Mouse (Mus musculus): ENCODE data around the gene P4htm.

DNA sequence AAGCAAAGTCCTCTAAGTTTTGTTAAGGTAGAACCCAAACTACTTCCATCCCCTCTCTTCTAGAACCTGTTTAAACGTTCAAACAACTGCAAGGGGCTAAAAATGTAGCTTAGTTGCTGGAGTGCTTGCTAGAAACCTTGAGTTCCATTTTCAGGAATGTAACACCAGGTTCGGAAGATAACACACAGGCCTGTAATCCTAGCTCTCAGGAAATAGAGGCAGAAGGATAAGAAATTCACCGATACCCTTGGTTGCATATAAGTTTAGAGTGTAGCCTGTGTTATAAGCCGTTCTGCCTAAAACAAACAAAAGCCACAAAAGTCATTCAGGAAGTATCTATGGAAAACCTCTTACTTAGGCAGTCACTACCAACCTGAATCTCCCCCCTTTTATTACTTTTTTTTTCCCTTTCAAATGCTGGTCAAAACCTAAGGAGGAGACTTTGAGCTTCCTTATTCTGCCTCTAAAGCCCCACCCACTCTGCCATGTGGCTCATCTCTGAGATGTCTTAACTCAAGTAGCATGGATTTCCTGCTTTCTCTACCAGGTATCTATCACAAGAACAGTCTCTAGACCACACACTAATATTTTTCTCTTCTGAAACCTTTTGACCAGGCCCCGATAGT, 34.3 kb upstream of the P4htm start:
- no peak for TF ChIP-seq TCF12 (IDR thresholded peaks at IDR 0.05; ENCODE audit: low read depth, low read length)
- TF ChIP-seq CTCF (conservative IDR thresholded peaks at IDR 0.05 in 1 of 2, IDR thresholded peaks at IDR 0.05 in 1 of 2; ENCODE audit: low read depth in 2 of 2, low read length in 2 of 2): no peak
- TF ChIP-seq MAX (IDR thresholded peaks at IDR 0.05; ENCODE audit: low read length): no peak
- no peak for TF ChIP-seq HCFC1 (IDR thresholded peaks at IDR 0.05; ENCODE audit: low read depth, low read length)
- no peak for TF ChIP-seq NELFE (IDR thresholded peaks at IDR 0.05; ENCODE audit: low read depth, low read length)
- no peak for TF ChIP-seq ZKSCAN1 (IDR thresholded peaks at IDR 0.05; ENCODE audit: borderline replicate concordance, low read depth, low read length)
- TF ChIP-seq POLR2A (IDR thresholded peaks at IDR 0.05; ENCODE audit: low read depth, low read length): no peak
- no peak for TF ChIP-seq NRF1 (IDR thresholded peaks at IDR 0.05; ENCODE audit: low read depth, low read length)
- no peak for TF ChIP-seq TBP (conservative IDR thresholded peaks at IDR 0.05; ENCODE audit: low read depth, low read length)
